Mouse (Mus musculus): ENCODE measurements at regions not wholly inside any gene's neighbourhood (a gene's known extent, or its start where the extent isn't known, plus 50 kb on each side); places are given as distances from the start of the nearest gene placed in this dataset.
"Not testable (repeated sequence)": the region's sequence is repeated elsewhere in the genome, so short reads cannot be mapped to it uniquely, and the experiment has no call there.

GRCm38 (mm10) chr10:69020811-69021743 lies 130.2 kb upstream of the Rhobtb1 start:
- in situ Hi-C loops (cut with MboI; ENCODE audit: low pct_unique_long_range_greater_than_20kb in 1 of 2, low sequenced_read_pairs in 2 of 2, unreplicated experiment in 1 of 2), result no loop called here

GRCm38 (mm10) chr10:69033410-69033809 lies 117.8 kb upstream of the Rhobtb1 start:
- in situ Hi-C loops (cut with MboI; ENCODE audit: low pct_unique_long_range_greater_than_20kb in 1 of 2, low sequenced_read_pairs in 2 of 2, unreplicated experiment in 1 of 2), result no loop called here

GRCm38 (mm10) chr10:69034390-69035120 lies 116.7 kb upstream of the Rhobtb1 start:
- in situ Hi-C loops (cut with MboI; ENCODE audit: low pct_unique_long_range_greater_than_20kb in 1 of 2, low sequenced_read_pairs in 2 of 2, unreplicated experiment in 1 of 2), result no loop called here

GRCm38 (mm10) chr10:69035536-69035935 lies 115.7 kb upstream of the Rhobtb1 start:
- in situ Hi-C loops (cut with MboI; ENCODE audit: low pct_unique_long_range_greater_than_20kb in 1 of 2, low sequenced_read_pairs in 2 of 2, unreplicated experiment in 1 of 2), result not testable (repeated sequence)

GRCm38 (mm10) chr10:69036096-69036495 lies 115.1 kb upstream of the Rhobtb1 start:
- in situ Hi-C loops (cut with MboI; ENCODE audit: low pct_unique_long_range_greater_than_20kb in 1 of 2, low sequenced_read_pairs in 2 of 2, unreplicated experiment in 1 of 2), result no loop called here

GRCm38 (mm10) chr10:69044171-69044651 lies 107.0 kb upstream of the Rhobtb1 start:
- in situ Hi-C loops (cut with MboI; ENCODE audit: low pct_unique_long_range_greater_than_20kb in 1 of 2, low sequenced_read_pairs in 2 of 2, unreplicated experiment in 1 of 2), result no loop called here

- in situ Hi-C loops (cut with MboI; ENCODE audit: low pct_unique_long_range_greater_than_20kb in 1 of 2, low sequenced_read_pairs in 2 of 2, unreplicated experiment in 1 of 2), result no loop called here
These were observed 106.0 kb upstream of the Rhobtb1 start for GRCm38 (mm10) chr10:69045275-69045674.

- in situ Hi-C loops (cut with MboI; ENCODE audit: low pct_unique_long_range_greater_than_20kb in 1 of 2, low sequenced_read_pairs in 2 of 2, unreplicated experiment in 1 of 2), result no loop called here
These were observed 105.2 kb upstream of the Rhobtb1 start for GRCm38 (mm10) chr10:69046008-69046555.

- in situ Hi-C loops (cut with MboI; ENCODE audit: low pct_unique_long_range_greater_than_20kb in 1 of 2, low sequenced_read_pairs in 2 of 2, unreplicated experiment in 1 of 2), result no loop called here
These were observed 73.2 kb upstream of the Rhobtb1 start for GRCm38 (mm10) chr10:69078008-69078407.

- in situ Hi-C loops (cut with MboI; ENCODE audit: low pct_unique_long_range_greater_than_20kb in 1 of 2, low sequenced_read_pairs in 2 of 2, unreplicated experiment in 1 of 2), result no loop called here
These were observed 65.0 kb upstream of the Rhobtb1 start for GRCm38 (mm10) chr10:69086184-69086583.

GRCm38 (mm10) chr10:69091872-69092271 lies 59.4 kb upstream of the Rhobtb1 start:
- in situ Hi-C loops (cut with MboI; ENCODE audit: low pct_unique_long_range_greater_than_20kb in 1 of 2, low sequenced_read_pairs in 2 of 2, unreplicated experiment in 1 of 2), result no loop called here

- in situ Hi-C loops (cut with MboI; ENCODE audit: low pct_unique_long_range_greater_than_20kb in 1 of 2, low sequenced_read_pairs in 2 of 2, unreplicated experiment in 1 of 2), result loop anchor here in 1 of 2 experiments (25.0 kb wide), 1 partner anchor 188 kb away; no protein-coding TSS in a partner anchor
These were observed 51.2 kb upstream of the Rhobtb1 start for GRCm38 (mm10) chr10:69100021-69100420.

- in situ Hi-C loops (cut with MboI; ENCODE audit: low pct_unique_long_range_greater_than_20kb in 1 of 2, low sequenced_read_pairs in 2 of 2, unreplicated experiment in 1 of 2), result loop anchor here in 1 of 2 experiments (25.0 kb wide), 1 partner anchor 188 kb away; no protein-coding TSS in a partner anchor
These were observed 50.5 kb upstream of the Rhobtb1 start for GRCm38 (mm10) chr10:69100742-69101141.
